Mouse (Mus musculus): ENCODE measurements around the gene Med17. TPM values are rescaled to one million over a fixed set of nuclear protein-coding genes. Genes with fewer than 3 reads are reported as not detected.

Gene Med17
- total RNA-seq, 1 experiment = 51.5 TPM

- H3K4me3 ChIP-seq (ENCODE audit: insufficient read depth in 1 of 2, low read depth in 1 of 2, low read length in 2 of 2, poor library complexity in 1 of 2, severe bottlenecking in 1 of 2) = peak overlapping the region; percentile 75 to 83
- DNase-seq (ENCODE audit: low read depth, low spot score) = no peak
- H3K9ac ChIP-seq (ENCODE audit: insufficient read depth, low read depth, low read length, poor library complexity, severe bottlenecking) = peak overlapping the region; percentile 84
- no peak for TF ChIP-seq ZC3H11A (IDR thresholded peaks at IDR 0.05; ENCODE audit: borderline replicate concordance, low read depth, low read length)
- no peaks in the 10 kb centered on the region for H3K9me3 ChIP-seq (ENCODE audit: control insufficient read depth, insufficient read depth, low read depth, low read length)
- peaks cover 3% of the 10 kb centered on the region in 2 experiments; a peak in 1 of 4 replicates for H3K4me1 ChIP-seq (ENCODE audit: control insufficient read depth in 2 of 2, insufficient read depth in 2 of 2, low read length in 2 of 2, poor library complexity in 1 of 2)
- in situ Hi-C loops (cut with MboI; ENCODE audit: low sequenced_read_pairs in 2 of 2, unreplicated experiment in 2 of 2) = no loop called here
- H3K36me3 ChIP-seq (ENCODE audit: control insufficient read depth, insufficient read depth, low read length, poor library complexity, severe bottlenecking) = peaks cover 11% of the 10 kb centered on the region
- H3K27ac ChIP-seq (ENCODE audit: insufficient read depth, low read depth, low read length, poor library complexity, severe bottlenecking) = no peak overlapping the region
Measured at GRCm38 (mm10) chr9:15280491-15280879, 754 bp upstream of the Med17 start.

GRCm38 (mm10) chr9:15279139-15279648 lies 537 bp downstream of the Med17 start:
- H3K9ac ChIP-seq (ENCODE audit: insufficient read depth, low read depth, low read length, poor library complexity, severe bottlenecking) = peak overlapping the region; percentile 94
- H3K27ac ChIP-seq (ENCODE audit: insufficient read depth, low read depth, low read length, poor library complexity, severe bottlenecking) = peak overlapping the region; percentile 13; the same call in 1 of the 2 replicates
- no peak for DNase-seq (ENCODE audit: low read depth, low spot score)
- H3K9me3 ChIP-seq (ENCODE audit: control insufficient read depth, insufficient read depth, low read depth, low read length) = no peaks in the 10 kb centered on the region
- H3K36me3 ChIP-seq (ENCODE audit: control insufficient read depth, insufficient read depth, low read length, poor library complexity, severe bottlenecking) = peaks cover 15% of the 10 kb centered on the region
- H3K4me3 ChIP-seq (ENCODE audit: insufficient read depth in 1 of 2, low read depth in 1 of 2, low read length in 2 of 2, poor library complexity in 1 of 2, severe bottlenecking in 1 of 2) = peak overlapping the region; percentile 75 to 83
- peaks cover 3% of the 10 kb centered on the region in 2 experiments; a peak in 1 of 4 replicates for H3K4me1 ChIP-seq (ENCODE audit: control insufficient read depth in 2 of 2, insufficient read depth in 2 of 2, low read length in 2 of 2, poor library complexity in 1 of 2)
- in situ Hi-C loops (cut with MboI; ENCODE audit: low sequenced_read_pairs in 2 of 2, unreplicated experiment in 2 of 2) = no loop called here
- TF ChIP-seq CHD2 (IDR thresholded peaks at IDR 0.05; ENCODE audit: low read depth, low read length) (no peak), HCFC1 (IDR thresholded peaks at IDR 0.05; ENCODE audit: borderline replicate concordance, insufficient read depth, low read length) (no peak), MAFK (IDR thresholded peaks at IDR 0.05; ENCODE audit: insufficient read depth, low read depth, low read length) (no peak), ZC3H11A (IDR thresholded peaks at IDR 0.05; ENCODE audit: borderline replicate concordance, low read depth, low read length) (no peak), ZNF384 (IDR thresholded peaks at IDR 0.05; ENCODE audit: low read depth, low read length) (peak; percentile 84)

- peaks cover 22% of the 10 kb centered on the region for H3K36me3 ChIP-seq (ENCODE audit: control insufficient read depth, insufficient read depth, low read length, poor library complexity, severe bottlenecking)
- TF ChIP-seq MAFK (IDR thresholded peaks at IDR 0.05; ENCODE audit: insufficient read depth, low read depth, low read length) (no peak), HCFC1 (IDR thresholded peaks at IDR 0.05; ENCODE audit: borderline replicate concordance, insufficient read depth, low read length) (no peak), CHD2 (IDR thresholded peaks at IDR 0.05; ENCODE audit: low read depth, low read length) (no peak), ZNF384 (IDR thresholded peaks at IDR 0.05; ENCODE audit: low read depth, low read length) (no peak), ZC3H11A (IDR thresholded peaks at IDR 0.05; ENCODE audit: borderline replicate concordance, low read depth, low read length) (no peak)
- no peak overlapping the region for H3K27ac ChIP-seq (ENCODE audit: insufficient read depth, low read depth, low read length, poor library complexity, severe bottlenecking)
- H3K9me3 ChIP-seq (ENCODE audit: control insufficient read depth, insufficient read depth, low read depth, low read length) = no peaks in the 10 kb centered on the region
- in situ Hi-C loops (cut with MboI; ENCODE audit: low sequenced_read_pairs in 2 of 2, unreplicated experiment in 2 of 2) = no loop called here
- H3K4me1 ChIP-seq (ENCODE audit: control insufficient read depth in 2 of 2, insufficient read depth in 2 of 2, low read length in 2 of 2, poor library complexity in 1 of 2) = peaks cover 3% of the 10 kb centered on the region in 2 experiments; a peak in 1 of 4 replicates
- no peak overlapping the region for H3K9ac ChIP-seq (ENCODE audit: insufficient read depth, low read depth, low read length, poor library complexity, severe bottlenecking)
- DNase-seq (ENCODE audit: low read depth, low spot score) = no peak
- H3K4me3 ChIP-seq (ENCODE audit: insufficient read depth in 1 of 2, low read depth in 1 of 2, low read length in 2 of 2, poor library complexity in 1 of 2, severe bottlenecking in 1 of 2) = no peak overlapping the region
Measured at GRCm38 (mm10) chr9:15278343-15278742, 1.4 kb downstream of the Med17 start.

GRCm38 (mm10) chr9:15276855-15277254 lies 2.9 kb downstream of the Med17 start:
- no peak overlapping the region for H3K27ac ChIP-seq (ENCODE audit: insufficient read depth, low read depth, low read length, poor library complexity, severe bottlenecking)
- H3K4me3 ChIP-seq (ENCODE audit: insufficient read depth in 1 of 2, low read depth in 1 of 2, low read length in 2 of 2, poor library complexity in 1 of 2, severe bottlenecking in 1 of 2) = no peak overlapping the region
- TF ChIP-seq CHD2 (IDR thresholded peaks at IDR 0.05; ENCODE audit: low read depth, low read length) = no peak
- TF ChIP-seq ZC3H11A (IDR thresholded peaks at IDR 0.05; ENCODE audit: borderline replicate concordance, low read depth, low read length) = no peak
- TF ChIP-seq ZNF384 (IDR thresholded peaks at IDR 0.05; ENCODE audit: low read depth, low read length) = no peak
- no peak for TF ChIP-seq HCFC1 (IDR thresholded peaks at IDR 0.05; ENCODE audit: borderline replicate concordance, insufficient read depth, low read length)
- no peak for TF ChIP-seq MAFK (IDR thresholded peaks at IDR 0.05; ENCODE audit: insufficient read depth, low read depth, low read length)
- DNase-seq (ENCODE audit: low read depth, low spot score) = no peak
- in situ Hi-C loops (cut with MboI; ENCODE audit: low sequenced_read_pairs in 2 of 2, unreplicated experiment in 2 of 2) = no loop called here
- H3K9ac ChIP-seq (ENCODE audit: insufficient read depth, low read depth, low read length, poor library complexity, severe bottlenecking) = no peak overlapping the region; the same call in 1 of the 2 replicates
- peaks cover 3% of the 10 kb centered on the region in 2 experiments; a peak in 1 of 4 replicates for H3K4me1 ChIP-seq (ENCODE audit: control insufficient read depth in 2 of 2, insufficient read depth in 2 of 2, low read length in 2 of 2, poor library complexity in 1 of 2)
- no peaks in the 10 kb centered on the region for H3K9me3 ChIP-seq (ENCODE audit: control insufficient read depth, insufficient read depth, low read depth, low read length)
- H3K36me3 ChIP-seq (ENCODE audit: control insufficient read depth, insufficient read depth, low read length, poor library complexity, severe bottlenecking) = peaks cover 35% of the 10 kb centered on the region

- Histone ChIP-seq H3K27ac (ENCODE audit: insufficient read depth, low read depth, low read length, poor library complexity, severe bottlenecking) (no peak overlapping the region), H3K9ac (ENCODE audit: insufficient read depth, low read depth, low read length, poor library complexity, severe bottlenecking) (no peak overlapping the region), H3K4me1 (ENCODE audit: control insufficient read depth in 2 of 2, insufficient read depth in 2 of 2, low read length in 2 of 2, poor library complexity in 1 of 2) (peaks cover 2 to 5% of the 10 kb centered on the region in 2 experiments; a peak in 2 of 4 replicates), H3K4me3 (ENCODE audit: insufficient read depth in 1 of 2, low read depth in 1 of 2, low read length in 2 of 2, poor library complexity in 1 of 2, severe bottlenecking in 1 of 2) (no peak overlapping the region), H3K9me3 (ENCODE audit: control insufficient read depth, insufficient read depth, low read depth, low read length) (no peaks in the 10 kb centered on the region), H3K36me3 (ENCODE audit: control insufficient read depth, insufficient read depth, low read length, poor library complexity, severe bottlenecking) (peaks cover 50% of the 10 kb centered on the region)
- in situ Hi-C loops (cut with MboI; ENCODE audit: low sequenced_read_pairs in 2 of 2, unreplicated experiment in 2 of 2) = loop anchor here in 1 of 2 experiments (25.0 kb wide), 1 partner anchor 462 kb away; no protein-coding TSS in a partner anchor
- no peak for DNase-seq (ENCODE audit: low read depth, low spot score)
- TF ChIP-seq MAFK (IDR thresholded peaks at IDR 0.05; ENCODE audit: insufficient read depth, low read depth, low read length) = no peak
- no peak for TF ChIP-seq CHD2 (IDR thresholded peaks at IDR 0.05; ENCODE audit: low read depth, low read length)
- TF ChIP-seq ZNF384 (IDR thresholded peaks at IDR 0.05; ENCODE audit: low read depth, low read length) = no peak
- TF ChIP-seq ZC3H11A (IDR thresholded peaks at IDR 0.05; ENCODE audit: borderline replicate concordance, low read depth, low read length) = no peak
- TF ChIP-seq HCFC1 (IDR thresholded peaks at IDR 0.05; ENCODE audit: borderline replicate concordance, insufficient read depth, low read length) = no peak
Measured at GRCm38 (mm10) chr9:15273981-15274380, 5.8 kb downstream of the Med17 start.

All from ES-E14 (cell line).